Mouse (Mus musculus) limb, embryonic 14.5 days (tissue): ENCODE results near the gene Akap8l. TPM values are rescaled to one million over a fixed set of nuclear protein-coding genes. Genes with fewer than 3 reads are reported as not detected.

Source experiments
- ATAC-seq: fragments of 200-750 bp; cut with Nextera tagmentation; 2 replicates; pipeline ENCODE4 v1.8.0; 2017; ENCODE audit warnings: low read depth, moderate number of reproducible peaks, moderate TSS enrichment; ENCODE audit not compliant: low FRiP score
- DNase-seq: peaks from one replicate; pipeline ENCODE4 v3.0.0-alpha.2; 2015; ENCODE audit warnings: low spot score
- H3K27ac ChIP-seq: fragments of 300-500 bp; sonication (generic); replicated peaks from 2 replicates; pipeline ENCODE4 v1.5.1; 2014; ENCODE audit warnings: low read depth, mild to moderate bottlenecking, low read length, moderate library complexity, mixed read lengths
- H3K27me3 ChIP-seq: fragments of 300-500 bp; sonication (generic); 2 replicates; pipeline ENCODE4 v1.6.1; 2014; ENCODE audit warnings: low read length, mixed read lengths; ENCODE audit not compliant: control insufficient read depth, insufficient read depth
- H3K36me3 ChIP-seq: fragments of 300-500 bp; sonication (generic); 2 replicates; pipeline ENCODE4 v1.6.1; 2014; ENCODE audit warnings: mild to moderate bottlenecking, low read length, moderate library complexity, mixed read lengths; ENCODE audit not compliant: control insufficient read depth, insufficient read depth
- H3K4me1 ChIP-seq: fragments of 300-500 bp; sonication (generic); 2 replicates; pipeline ENCODE4 v1.6.1; 2014; ENCODE audit warnings: antibody characterized with exemption, low read length, mixed read lengths; ENCODE audit not compliant: control insufficient read depth, insufficient read depth
- H3K4me2 ChIP-seq: fragments of 300-500 bp; sonication (generic); replicated peaks from 2 replicates; pipeline ENCODE4 v1.6.1; 2014; ENCODE audit warnings: low read depth, mild to moderate bottlenecking, low read length, moderate library complexity; ENCODE audit not compliant: severe bottlenecking
- H3K4me3 ChIP-seq: fragments of 300-500 bp; sonication (generic); replicated peaks from 2 replicates; pipeline ENCODE4 v1.5.1; 2014; ENCODE audit warnings: low read length
- H3K9ac ChIP-seq: fragments of 300-500 bp; sonication (generic); 2 replicates; pipeline ENCODE4 v1.6.1; 2014; ENCODE audit warnings: mild to moderate bottlenecking, low read depth, low read length, moderate library complexity; ENCODE audit not compliant: severe bottlenecking
- H3K9me3 ChIP-seq: fragments of 300-500 bp; sonication (generic); 2 replicates; pipeline ENCODE4 v1.6.1; 2016; ENCODE audit warnings: low read length; ENCODE audit not compliant: control insufficient read depth
- POLR2A ChIP-seq: fragments of 200-500 bp; IDR thresholded peaks from 2 replicates; pipeline ENCODE4 v1.8.0; 2012; ENCODE audit warnings: inconsistent platforms, mild to moderate bottlenecking, moderate library complexity, borderline replicate concordance; ENCODE audit not compliant: insufficient read depth, insufficient read length; ENCODE audit errors: extremely low read depth
- WGBS: fragments of 180-500 bp; shearing (Covaris S2); extraction: QIAGEN DNeasy Blood & Tissue Kit; methylation state at CpG from one replicate; pipeline ENCODE4 v1.1.7; 2014; 5-methylcytosine and 5-hydroxymethylcytosine counted together
- microRNA-seq: library from miRNA; unstranded; fragments of <30 nt; microRNA quantifications from one replicate; pipeline ENCODE4, GENCODE M21; 2016
- polyA plus RNA-seq, 2 experiments: library from polyadenylated mRNA; depleted of rRNA in 1 of 2; stranded (reverse) in 1 of 2; unstranded in 1 of 2; fragments of >200 nt; fragmentation: Nextera tagmentation in 1 of 2; extraction: Ambion mirVana in 1 of 2; gene quantifications; 2 replicates each; pipeline versions ENCODE4 v1.2.1 to v1.2.3; 2012 to 2014

Akap8l gene
- polyA plus RNA-seq, 2 experiments = 67.5 to 157 TPM

GRCm38 (mm10) chr17:32277201-32277600, 73.2 kb downstream of the Akap8l start:
- Histone ChIP-seq H3K9ac (no peak overlapping the region), H3K4me3 (no peak overlapping the region), H3K4me1 (peaks cover 9% of the 10 kb centered on the region), H3K4me2 (no peak overlapping the region), H3K36me3 (no peaks in the 10 kb centered on the region), H3K27me3 (no peaks in the 10 kb centered on the region), H3K9me3 (no peaks in the 10 kb centered on the region), H3K27ac (no peak overlapping the region)
- TF ChIP-seq POLR2A = no peak
- 86% methylated on average over 1 of the region's 1 CpGs for WGBS
- DNase-seq (no peak), ATAC-seq (no peak)

GRCm38 (mm10) chr17:32275568-32275967, 74.8 kb downstream of the Akap8l start:
- Histone ChIP-seq H3K4me3 (no peak overlapping the region), H3K36me3 (no peaks in the 10 kb centered on the region), H3K9me3 (no peaks in the 10 kb centered on the region), H3K27me3 (no peaks in the 10 kb centered on the region), H3K4me1 (no peaks in the 10 kb centered on the region), H3K27ac (no peak overlapping the region), H3K9ac (no peak overlapping the region), H3K4me2 (no peak overlapping the region)
- no peak for TF ChIP-seq POLR2A
- 84% methylated on average over 3 of the region's 3 CpGs for WGBS
- DNase-seq (no peak), ATAC-seq (no peak)

Small RNAs within 50 kb of the gene (microRNA-seq; reads per million reads assigned to microRNA genes)
- not detected for gene Gm22201

Other genes starting within 250 kb of the Akap8l start
- 50.0 and 77.6 TPM in 2 replicates for gene Notch3, start 183.8 kb downstream of the Akap8l start, polyA plus RNA-seq (2012; rRNA removed)
- gene Notch3, start 183.8 kb downstream of the Akap8l start, polyA plus RNA-seq (2014; fragmentation: Nextera tagmentation; extraction: Ambion mirVana) = 17.7 and 19.4 TPM in 2 replicates
- 1.6 and 1.9 TPM in 2 replicates for gene Ephx3, start 161.1 kb downstream of the Akap8l start, polyA plus RNA-seq (2012; rRNA removed)
- gene Ephx3, start 161.1 kb downstream of the Akap8l start, polyA plus RNA-seq (2014; fragmentation: Nextera tagmentation; extraction: Ambion mirVana) = 3.3 and 5.5 TPM in 2 replicates
- 75.6 and 80.0 TPM in 2 replicates for gene Brd4, start 65.9 kb downstream of the Akap8l start, polyA plus RNA-seq (2012; rRNA removed)
- 97.3 and 117 TPM in 2 replicates for gene Brd4, start 65.9 kb downstream of the Akap8l start, polyA plus RNA-seq (2014; fragmentation: Nextera tagmentation; extraction: Ambion mirVana)
- gene Akap8, start 29.4 kb downstream of the Akap8l start, polyA plus RNA-seq (2012; rRNA removed) = 108 and 110 TPM in 2 replicates
- 36.9 and 46.9 TPM in 2 replicates for gene Akap8, start 29.4 kb downstream of the Akap8l start, polyA plus RNA-seq (2014; fragmentation: Nextera tagmentation; extraction: Ambion mirVana)
- 63.8 and 80.0 TPM in 2 replicates for gene Wiz, start 38.8 kb upstream of the Akap8l start, polyA plus RNA-seq (2012; rRNA removed)
- 36.0 and 41.1 TPM in 2 replicates for gene Wiz, start 38.8 kb upstream of the Akap8l start, polyA plus RNA-seq (2014; fragmentation: Nextera tagmentation; extraction: Ambion mirVana)
- gene Rasal3, start 53.0 kb upstream of the Akap8l start, polyA plus RNA-seq (2012; rRNA removed) = 2.9 and 3.0 TPM in 2 replicates
- gene Rasal3, start 53.0 kb upstream of the Akap8l start, polyA plus RNA-seq (2014; fragmentation: Nextera tagmentation; extraction: Ambion mirVana) = 1.9 and 2.0 TPM in 2 replicates
- 0.20 and 0.30 TPM in 2 replicates for gene Pglyrp2, start 73.6 kb upstream of the Akap8l start, polyA plus RNA-seq (2012; rRNA removed)
- gene Pglyrp2, start 73.6 kb upstream of the Akap8l start, polyA plus RNA-seq (2014; fragmentation: Nextera tagmentation; extraction: Ambion mirVana) = 0.23 and 0.32 TPM in 2 replicates
- 5.3 and 5.5 TPM in 2 replicates for gene Cyp4f39, start 102.1 kb upstream of the Akap8l start, polyA plus RNA-seq (2012; rRNA removed)
- gene Cyp4f39, start 102.1 kb upstream of the Akap8l start, polyA plus RNA-seq (2014; fragmentation: Nextera tagmentation; extraction: Ambion mirVana) = 11.3 and 14.0 TPM in 2 replicates
- 16.5 and 26.0 TPM in 2 replicates for gene Cyp4f17, start 155.4 kb upstream of the Akap8l start, polyA plus RNA-seq (2012; rRNA removed)
- gene Cyp4f17, start 155.4 kb upstream of the Akap8l start, polyA plus RNA-seq (2014; fragmentation: Nextera tagmentation; extraction: Ambion mirVana) = 7.7 and 11.7 TPM in 2 replicates
- 34.0 and 39.5 TPM in 2 replicates for gene Cyp4f16, start 186.0 kb upstream of the Akap8l start, polyA plus RNA-seq (2012; rRNA removed)
- 16.7 and 18.6 TPM in 2 replicates for gene Cyp4f16, start 186.0 kb upstream of the Akap8l start, polyA plus RNA-seq (2014; fragmentation: Nextera tagmentation; extraction: Ambion mirVana)